Mouse (Mus musculus) layer of hippocampus, adult 11-12 months (tissue): ENCODE measurements around the gene Acot2.
"Not testable (repeated sequence)": the region's sequence is repeated elsewhere in the genome, so short reads cannot be mapped to it uniquely, and the experiment has no call there.

ENCODE experiments used
- DNase-seq: peaks from one replicate; pipeline ENCODE4 v3.0.0; 2022; ENCODE audit warnings: low spot score

Gene Acot2

GRCm38 (mm10) chr12:84038241-84038640, 50.6 kb downstream of the Acot2 start, which contains the start of gene Acot4:
Gene Acot4, plus strand, starts transcription at chr12:84038379.
- not testable (repeated sequence) for DNase-seq

GRCm38 (mm10) chr12:84038691-84039111, 51.0 kb downstream of the Acot2 start, which contains the start of gene Gm49366:
Gene Gm49366, plus strand, starts transcription at chr12:84038935.
- peak; percentile 32 for DNase-seq

- DNase-seq = no peak
These were observed 54.6 kb downstream of the Acot2 start for GRCm38 (mm10) chr12:84042248-84042647.
